9 mouse cellular contexts compared by ENCODE assay signal in genomic region chr5:77909218-77909617, GRCm38 (mm10).
DNase-seq lines count a peak whose midpoint lies in the region; ATAC-seq and TF ChIP-seq lines count a peak whose summit lies in the region.
"Had no signal": no experiment of that assay in that cellular context is flagged by ENCODE, and none has a peak within 500 bp of the region (broad histone marks: within the 10 kb centered on the region; RNA-seq: fewer than 3 reads in every experiment).

No protein-coding gene starts in this region.

- 38% methylated on average over 6 of the region's 6 CpGs for WGBS in heart, postnatal 0 days
- WGBS in heart, embryonic 11.5 days (ENCODE audit: insufficient replicate concordance), result 50% methylated on average over 6 of the region's 6 CpGs
- 57% methylated on average over 6 of the region's 6 CpGs for WGBS in midbrain, postnatal 0 days
- WGBS in midbrain, embryonic 15.5 days, result 53% methylated on average over 6 of the region's 6 CpGs
- 45% methylated on average over 6 of the region's 6 CpGs for WGBS in forebrain, embryonic 13.5 days

- H3K4me3 ChIP-seq in heart, postnatal 0 days (ENCODE audit: low read depth, low read length), result no peak overlapping the region
- H3K4me3 ChIP-seq in heart, embryonic 11.5 days (ENCODE audit: low read depth, low read length), result no peak overlapping the region
- no peak overlapping the region for H3K4me3 ChIP-seq in midbrain, postnatal 0 days (ENCODE audit: low read depth, low read length)
- H3K4me3 ChIP-seq in midbrain, embryonic 15.5 days, result no peak overlapping the region
- no peak overlapping the region for H3K4me3 ChIP-seq in forebrain, embryonic 13.5 days
- H3K4me3 ChIP-seq: neural tube, embryonic 13.5 days had no signal

- H3K9ac ChIP-seq in heart, postnatal 0 days (replicated peaks; ENCODE audit: low read depth, low read length), result no peak overlapping the region
- H3K9ac ChIP-seq in heart, embryonic 11.5 days (ENCODE audit: low read depth, low read length), result no peak overlapping the region
- no peak overlapping the region for H3K9ac ChIP-seq in midbrain, postnatal 0 days (replicated peaks; ENCODE audit: low read length, poor library complexity, severe bottlenecking)
- H3K9ac ChIP-seq in midbrain, embryonic 15.5 days, result no peak overlapping the region
- H3K9ac ChIP-seq in forebrain, embryonic 13.5 days, result no peak overlapping the region
- H3K9ac ChIP-seq: neural tube, embryonic 13.5 days had no signal

- no peak for ATAC-seq in heart, postnatal 0 days (ENCODE audit: insufficient read depth, low read depth)
- ATAC-seq in heart, embryonic 11.5 days (replicated peaks; ENCODE audit: insufficient number of reproducible peaks, low FRiP score, low TSS enrichment), result no peak
- no peak for ATAC-seq in midbrain, postnatal 0 days (ENCODE audit: low FRiP score)
- no peak for ATAC-seq in midbrain, embryonic 15.5 days (replicated peaks)
- ATAC-seq in forebrain, embryonic 13.5 days, result no peak

- peak; percentile 34 for TF ChIP-seq CTCF in heart, postnatal 0 days (IDR thresholded peaks at IDR 0.05; ENCODE audit: low read depth)
- TF ChIP-seq CTCF in midbrain, postnatal 0 days (IDR thresholded peaks at IDR 0.05), result peak; percentile 56

- peak; percentile 11 for DNase-seq in heart, postnatal 0 days (ENCODE audit: low spot score)
- DNase-seq in midbrain, postnatal 0 days (ENCODE audit: low spot score), result peak; percentile 22
- DNase-seq in embryo, embryonic 11 days, result peak; percentile 42
- DNase-seq in retina, embryonic 14.5 days (ENCODE audit: low spot score), result peak; percentile 45
- no peak for DNase-seq in spleen, postnatal 10 days (ENCODE audit: low spot score in 2 of 2)

- H3K4me2 ChIP-seq in heart, postnatal 0 days (ENCODE audit: low read depth, low read length), result no peak overlapping the region
- no peak overlapping the region for H3K4me2 ChIP-seq in heart, embryonic 11.5 days
- H3K4me2 ChIP-seq in midbrain, postnatal 0 days (ENCODE audit: low read depth, low read length, poor library complexity, severe bottlenecking), result no peak overlapping the region
- H3K4me2 ChIP-seq in midbrain, embryonic 15.5 days, result no peak overlapping the region
- no peak overlapping the region for H3K4me2 ChIP-seq in forebrain, embryonic 13.5 days
- H3K4me2 ChIP-seq: neural tube, embryonic 13.5 days had no signal

- H3K9me3 ChIP-seq in heart, postnatal 0 days (replicated peaks; ENCODE audit: control insufficient read depth, low read length), result no peaks in the 10 kb centered on the region
- no peaks in the 10 kb centered on the region for H3K9me3 ChIP-seq in heart, embryonic 11.5 days (replicated peaks; ENCODE audit: control insufficient read depth, low read length)
- no peaks in the 10 kb centered on the region for H3K9me3 ChIP-seq in midbrain, postnatal 0 days (ENCODE audit: low read length)
- H3K9me3 ChIP-seq in midbrain, embryonic 15.5 days, result no peaks in the 10 kb centered on the region
- no peaks in the 10 kb centered on the region for H3K9me3 ChIP-seq in forebrain, embryonic 13.5 days (replicated peaks)
- H3K9me3 ChIP-seq: neural tube, embryonic 13.5 days had no signal

- TF ChIP-seq EP300 in heart, postnatal 0 days (IDR thresholded peaks at IDR 0.05; ENCODE audit: low read depth), result no peak

- no peaks in the 10 kb centered on the region for H3K4me1 ChIP-seq in heart, postnatal 0 days (ENCODE audit: control insufficient read depth, insufficient read depth)
- no peaks in the 10 kb centered on the region for H3K4me1 ChIP-seq in heart, embryonic 11.5 days (ENCODE audit: control insufficient read depth, insufficient read depth, low read length)
- no peaks in the 10 kb centered on the region for H3K4me1 ChIP-seq in midbrain, postnatal 0 days (ENCODE audit: insufficient read depth, low read length)
- H3K4me1 ChIP-seq in midbrain, embryonic 15.5 days, result no peaks in the 10 kb centered on the region
- H3K4me1 ChIP-seq in forebrain, embryonic 13.5 days, result no peaks in the 10 kb centered on the region
- H3K4me1 ChIP-seq: neural tube, embryonic 13.5 days had no signal

- H3K36me3 ChIP-seq in heart, postnatal 0 days (replicated peaks; ENCODE audit: control insufficient read depth, insufficient read depth, low read length), result no peaks in the 10 kb centered on the region
- H3K36me3 ChIP-seq in heart, embryonic 11.5 days (ENCODE audit: control insufficient read depth, insufficient read depth, low read length), result no peaks in the 10 kb centered on the region
- H3K36me3 ChIP-seq in midbrain, postnatal 0 days (ENCODE audit: insufficient read depth, low read length), result no peaks in the 10 kb centered on the region
- H3K36me3 ChIP-seq in midbrain, embryonic 15.5 days (replicated peaks), result no peaks in the 10 kb centered on the region
- no peaks in the 10 kb centered on the region for H3K36me3 ChIP-seq in forebrain, embryonic 13.5 days (ENCODE audit: poor library complexity, severe bottlenecking)
- H3K36me3 ChIP-seq: neural tube, embryonic 13.5 days had no signal

- no peaks in the 10 kb centered on the region for H3K27me3 ChIP-seq in heart, postnatal 0 days (ENCODE audit: control insufficient read depth, insufficient read depth, low read length)
- no peaks in the 10 kb centered on the region for H3K27me3 ChIP-seq in heart, embryonic 11.5 days (ENCODE audit: control insufficient read depth, insufficient read depth, low read length)
- H3K27me3 ChIP-seq in midbrain, postnatal 0 days (ENCODE audit: insufficient read depth, low read length), result no peaks in the 10 kb centered on the region
- no peaks in the 10 kb centered on the region for H3K27me3 ChIP-seq in midbrain, embryonic 15.5 days (replicated peaks)
- H3K27me3 ChIP-seq in forebrain, embryonic 13.5 days, result no peaks in the 10 kb centered on the region
- H3K27me3 ChIP-seq: neural tube, embryonic 13.5 days had no signal

- no peak overlapping the region for H3K27ac ChIP-seq in heart, postnatal 0 days (ENCODE audit: low read depth)
- no peak overlapping the region for H3K27ac ChIP-seq in heart, embryonic 11.5 days (ENCODE audit: low read depth, low read length)
- H3K27ac ChIP-seq in midbrain, postnatal 0 days (ENCODE audit: low read depth, low read length), result no peak overlapping the region
- no peak overlapping the region for H3K27ac ChIP-seq in midbrain, embryonic 15.5 days
- H3K27ac ChIP-seq in forebrain, embryonic 13.5 days, result no peak overlapping the region
- H3K27ac ChIP-seq: neural tube, embryonic 13.5 days had no signal

Comparison
In these comparisons a context has a peak if more than half of its experiments do, and no peak if none do; other contexts are left out.
1. DNase-seq: peak in heart, postnatal 0 days (single experiment), midbrain, postnatal 0 days (single experiment), embryo, embryonic 11 days (single experiment) and retina, embryonic 14.5 days (single experiment); none in spleen, postnatal 10 days (0 of 2).